Mouse (Mus musculus) leukemia stem cell, adult 10-12 weeks (primary cell): ENCODE results near the gene E2f7. TPM values are rescaled to one million over a fixed set of nuclear protein-coding genes. Genes with fewer than 3 reads are reported as not detected.

ENCODE experiments used
- polyA plus RNA-seq: library from polyadenylated mRNA; stranded (reverse); fragments of >175 nt; gene quantifications from 2 replicates; pipeline ENCODE4 v1.2.3, GENCODE M21; 2012; ENCODE audit warnings: low replicate concordance

The E2f7 gene
- polyA plus RNA-seq: 33.4 and 39.8 TPM in 2 replicates

DNA sequence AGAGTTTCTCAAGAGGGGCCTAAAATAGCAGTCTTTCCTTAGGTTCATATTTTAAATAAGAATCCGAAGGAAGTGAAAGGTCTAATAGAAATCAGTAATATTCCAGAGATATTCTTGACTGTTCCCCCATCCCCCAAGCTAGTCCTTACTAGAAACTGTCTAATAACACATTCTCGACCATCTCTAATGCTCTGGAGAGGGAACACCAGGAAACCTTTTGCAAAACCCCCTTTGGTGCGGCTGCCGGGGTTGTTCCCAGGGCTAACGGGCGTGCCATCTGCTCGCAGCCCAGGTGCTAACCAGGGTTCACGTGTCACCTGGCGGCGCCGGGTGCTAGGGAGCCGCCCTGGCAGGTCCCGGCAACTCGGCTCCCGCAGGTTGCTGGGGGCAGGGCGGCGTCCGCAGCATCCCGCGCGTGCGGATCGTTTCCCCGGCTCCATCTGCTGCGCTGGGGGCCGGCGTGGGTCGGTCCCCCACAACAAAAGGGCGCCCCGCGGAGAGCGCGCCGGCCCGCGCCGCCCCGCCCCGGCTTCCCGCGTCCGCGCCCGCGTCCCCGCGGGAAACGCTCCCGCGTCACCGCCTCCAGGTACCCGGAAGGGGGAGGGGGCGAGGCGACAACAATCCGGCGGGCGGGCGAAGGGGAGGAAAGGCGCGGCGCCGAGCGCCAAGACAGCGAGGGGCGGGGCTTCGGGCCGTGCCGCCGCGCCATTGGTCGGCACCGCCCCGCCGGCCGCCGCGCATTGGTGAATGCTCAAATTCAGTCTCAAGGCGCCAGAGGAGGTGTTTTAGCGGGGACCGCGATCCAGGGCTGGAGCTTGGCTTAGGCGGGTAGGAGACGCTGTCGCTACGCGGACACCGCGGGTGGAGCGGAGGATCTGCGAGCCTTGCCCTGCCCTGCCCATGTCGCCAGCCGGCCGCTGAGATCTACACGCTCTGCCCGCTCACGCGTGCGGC is at the start of gene E2f7:
Gene E2f7, plus strand, starts transcription at position 754 of the 954 bp plus-strand sequence.

Other genes starting within 250 kb of the E2f7 start
- gene Csrp2, start 174.3 kb downstream of the E2f7 start, polyA plus RNA-seq: 4.7 and 8.4 TPM in 2 replicates